Mouse (Mus musculus) neural tube, embryonic 14.5 days (tissue): ENCODE data around the gene Hif3a. TPM values are rescaled to one million over a fixed set of nuclear protein-coding genes. Genes with fewer than 3 reads are reported as not detected.

Source experiments
- ATAC-seq: fragments of 200-750 bp; cut with Nextera tagmentation; 2 replicates; pipeline ENCODE4 v1.8.0; 2017; ENCODE audit warnings: low read depth, mild to moderate bottlenecking, moderate TSS enrichment, moderate library complexity
- H3K27ac ChIP-seq: fragments of 300-500 bp; sonication (generic); 2 replicates; pipeline ENCODE4 v1.5.1; 2014; ENCODE audit warnings: low read depth, mild to moderate bottlenecking, control low read depth, low read length, moderate library complexity, mixed read lengths
- H3K27me3 ChIP-seq: fragments of 300-500 bp; sonication (generic); 2 replicates; pipeline ENCODE4 v1.6.1; 2014; ENCODE audit warnings: low read length; ENCODE audit not compliant: control insufficient read depth, insufficient read depth
- H3K36me3 ChIP-seq: fragments of 300-500 bp; sonication (generic); 2 replicates; pipeline ENCODE4 v1.6.1; 2014; ENCODE audit warnings: low read length, mixed read lengths; ENCODE audit not compliant: control insufficient read depth, insufficient read depth
- H3K4me1 ChIP-seq: fragments of 300-500 bp; sonication (generic); 2 replicates; pipeline ENCODE4 v1.6.1; 2014; ENCODE audit warnings: low read length; ENCODE audit not compliant: control insufficient read depth, insufficient read depth
- H3K4me2 ChIP-seq: fragments of 300-500 bp; sonication (generic); 2 replicates; pipeline ENCODE4 v1.6.1; 2014; ENCODE audit warnings: mild to moderate bottlenecking, low read depth, low read length, control low read depth
- H3K4me3 ChIP-seq: fragments of 300-500 bp; sonication (generic); 2 replicates; pipeline ENCODE4 v1.5.1; 2014; ENCODE audit warnings: low read depth, low read length, control low read depth, mixed read lengths
- H3K9ac ChIP-seq: fragments of 300-500 bp; sonication (generic); replicated peaks from 2 replicates; pipeline ENCODE4 v1.6.1; 2014; ENCODE audit warnings: low read depth, mild to moderate bottlenecking, control low read depth, low read length, mixed read lengths
- H3K9me3 ChIP-seq: fragments of 300-500 bp; sonication (generic); 2 replicates; pipeline ENCODE4 v1.6.1; 2016; ENCODE audit warnings: low read length; ENCODE audit not compliant: control insufficient read depth
- WGBS: fragments of 180-500 bp; shearing (Covaris S2); extraction: QIAGEN DNeasy Blood & Tissue Kit; methylation state at CpG from one replicate; pipeline ENCODE4 v1.1.7; 2014; 5-methylcytosine and 5-hydroxymethylcytosine counted together
- polyA plus RNA-seq: library from polyadenylated mRNA; unstranded; fragments of >200 nt; fragmentation: Nextera tagmentation; extraction: Ambion mirVana; gene quantifications from 2 replicates; pipeline ENCODE4 v1.2.1, GENCODE M21; 2014

Hif3a gene
- polyA plus RNA-seq, 1 experiment from 2014 or later = 2.7 TPM

- Histone ChIP-seq H3K4me1 (peaks cover 27% of the 10 kb centered on the region; the same call in 1 of the 2 replicates), H3K4me3 (no peak overlapping the region), H3K4me2 (no peak overlapping the region; the same call in 1 of the 2 replicates), H3K27me3 (no peaks in the 10 kb centered on the region), H3K9me3 (no peaks in the 10 kb centered on the region), H3K27ac (peak overlapping the region; percentile 52; the same call in 1 of the 2 replicates), H3K9ac (no peak overlapping the region), H3K36me3 (no peaks in the 10 kb centered on the region)
- WGBS = 45% methylated on average over 8 of the region's 8 CpGs
- no peak for ATAC-seq
Observed at GRCm38 (mm10) chr7:17058816-17059462, 3.3 kb downstream of the Hif3a start.

GRCm38 (mm10) chr7:17058071-17058689 is 4.0 kb downstream of the Hif3a start:
- peaks cover 27% of the 10 kb centered on the region; the same call in 1 of the 2 replicates for H3K4me1 ChIP-seq
- H3K9ac ChIP-seq = no peak overlapping the region
- no peak overlapping the region for H3K4me3 ChIP-seq
- H3K36me3 ChIP-seq = no peaks in the 10 kb centered on the region
- no peaks in the 10 kb centered on the region for H3K9me3 ChIP-seq
- ATAC-seq = peak; percentile 18; the same call in 1 of the 2 replicates
- WGBS = 5% methylated on average over 16 of the region's 16 CpGs
- peak overlapping the region; percentile 58; the same call in 1 of the 2 replicates for H3K27ac ChIP-seq
- H3K27me3 ChIP-seq = no peaks in the 10 kb centered on the region
- H3K4me2 ChIP-seq = no peak overlapping the region; the same call in 1 of the 2 replicates

GRCm38 (mm10) chr7:17056601-17057523 is 5.4 kb downstream of the Hif3a start:
- Histone ChIP-seq H3K9ac (peak overlapping the region; percentile 59), H3K27ac (peak overlapping the region; percentile 60), H3K27me3 (no peaks in the 10 kb centered on the region), H3K36me3 (no peaks in the 10 kb centered on the region), H3K4me1 (peaks cover 24% of the 10 kb centered on the region; the same call in 1 of the 2 replicates), H3K4me3 (peak overlapping the region; percentile 42), H3K9me3 (no peaks in the 10 kb centered on the region), H3K4me2 (peak overlapping the region; percentile 79)
- ATAC-seq = peak; percentile 14; the same call in 1 of the 2 replicates
- WGBS = 38% methylated on average over 14 of the region's 14 CpGs

GRCm38 (mm10) chr7:17056081-17056581 is 6.1 kb downstream of the Hif3a start:
- peak; percentile 85 for ATAC-seq
- Histone ChIP-seq H3K4me3 (peak overlapping the region; percentile 42), H3K9me3 (no peaks in the 10 kb centered on the region), H3K9ac (peak overlapping the region; percentile 59), H3K27me3 (no peaks in the 10 kb centered on the region), H3K4me2 (peak overlapping the region; percentile 79), H3K27ac (peak overlapping the region; percentile 60), H3K36me3 (no peaks in the 10 kb centered on the region), H3K4me1 (peaks cover 24% of the 10 kb centered on the region; the same call in 1 of the 2 replicates)
- WGBS = under 1% methylated on average over 41 of the region's 42 CpGs

GRCm38 (mm10) chr7:17055287-17055946 is 6.8 kb downstream of the Hif3a start:
- peaks cover 23% of the 10 kb centered on the region; the same call in 1 of the 2 replicates for H3K4me1 ChIP-seq
- H3K27ac ChIP-seq = no peak overlapping the region
- 88% methylated on average over 4 of the region's 4 CpGs for WGBS
- H3K4me3 ChIP-seq = peak overlapping the region; percentile 42
- no peaks in the 10 kb centered on the region for H3K36me3 ChIP-seq
- peak overlapping the region; percentile 79; the same call in 1 of the 2 replicates for H3K4me2 ChIP-seq
- no peaks in the 10 kb centered on the region for H3K9me3 ChIP-seq
- peak; percentile 9; the same call in 1 of the 2 replicates for ATAC-seq
- H3K9ac ChIP-seq = peak overlapping the region; percentile 59; the same call in 1 of the 2 replicates
- no peaks in the 10 kb centered on the region for H3K27me3 ChIP-seq

- 97% methylated on average over 10 of the region's 16 CpGs for WGBS
- H3K9me3 ChIP-seq = no peaks in the 10 kb centered on the region
- no peak overlapping the region for H3K4me2 ChIP-seq
- H3K4me1 ChIP-seq = peaks cover 16% of the 10 kb centered on the region; the same call in 1 of the 2 replicates
- no peaks in the 10 kb centered on the region for H3K27me3 ChIP-seq
- no peak overlapping the region for H3K27ac ChIP-seq
- no peaks in the 10 kb centered on the region for H3K36me3 ChIP-seq
- no peak overlapping the region for H3K9ac ChIP-seq
- H3K4me3 ChIP-seq = no peak overlapping the region
- no peak for ATAC-seq
Observed at GRCm38 (mm10) chr7:17054325-17054989, 7.8 kb downstream of the Hif3a start.

GRCm38 (mm10) chr7:17050933-17051594 is 11.2 kb downstream of the Hif3a start:
- WGBS = 7% methylated on average over 15 of the region's 17 CpGs
- no peak overlapping the region for H3K9ac ChIP-seq
- peak; percentile 58 for ATAC-seq
- peaks cover 1% of the 10 kb centered on the region; the same call in 1 of the 2 replicates for H3K4me1 ChIP-seq
- no peak overlapping the region for H3K4me2 ChIP-seq
- no peaks in the 10 kb centered on the region for H3K9me3 ChIP-seq
- no peaks in the 10 kb centered on the region for H3K36me3 ChIP-seq
- H3K27ac ChIP-seq = no peak overlapping the region
- no peak overlapping the region for H3K4me3 ChIP-seq
- no peaks in the 10 kb centered on the region for H3K27me3 ChIP-seq
